Mouse (Mus musculus) liver, adult 2 months (tissue): ENCODE results near the gene Txn2.
"Not testable (repeated sequence)": the region's sequence is repeated elsewhere in the genome, so short reads cannot be mapped to it uniquely, and the experiment has no call there.

Source experiments
- CTCF ChIP-seq: fragments of 200-500 bp; IDR thresholded peaks from 2 replicates; pipeline ENCODE4 v1.5.1; 2011; ENCODE audit warnings: low read depth, low read length, control low read depth
- POLR2A ChIP-seq: fragments of 200-500 bp; IDR thresholded peaks from 2 replicates; pipeline ENCODE4 v1.6.1; 2011; ENCODE audit warnings: low read length, control low read depth; ENCODE audit not compliant: insufficient read depth; ENCODE audit errors: extremely low read depth

GRCm38 (mm10) chr15:77867231-77867968 is 61.4 kb downstream of the Txn2 start:
- not testable (repeated sequence) for TF ChIP-seq POLR2A, CTCF
